Mouse (Mus musculus): ENCODE data around the gene Slc39a8.

Slc39a8 gene

GRCm38 (mm10) chr3:135825016-135825753 is at the start of gene Slc39a8:
Slc39a8 (plus strand) TSS chr3:135825279.
- peak; percentile 80 for DNase-seq (ENCODE audit: low read depth, low spot score)

- no peak for DNase-seq (ENCODE audit: low read depth, low spot score)
These were observed 40.0 kb upstream of the Slc39a8 start for GRCm38 (mm10) chr3:135785065-135785464.

GRCm38 (mm10) chr3:135796117-135796516 is 29.0 kb upstream of the Slc39a8 start:
- no peak for DNase-seq (ENCODE audit: low read depth, low spot score)

GRCm38 (mm10) chr3:135798241-135798640 is 26.8 kb upstream of the Slc39a8 start:
- no peak for DNase-seq (ENCODE audit: low read depth, low spot score)

- DNase-seq (ENCODE audit: low read depth, low spot score) = no peak
These were observed 26.4 kb upstream of the Slc39a8 start for GRCm38 (mm10) chr3:135798665-135799064.

GRCm38 (mm10) chr3:135814665-135815064 is 10.4 kb upstream of the Slc39a8 start:
- no peak for DNase-seq (ENCODE audit: low read depth, low spot score)

GRCm38 (mm10) chr3:135815973-135816727 is 8.9 kb upstream of the Slc39a8 start:
- no peak for DNase-seq (ENCODE audit: low read depth, low spot score)

- DNase-seq (ENCODE audit: low read depth, low spot score) = no peak
These were observed 8.0 kb upstream of the Slc39a8 start for GRCm38 (mm10) chr3:135817124-135817523.

GRCm38 (mm10) chr3:135824436-135824835 is 643 bp upstream of the Slc39a8 start:
- no peak for DNase-seq (ENCODE audit: low read depth, low spot score)

- DNase-seq (ENCODE audit: low read depth, low spot score) = peak; percentile 63
These were observed 940 bp downstream of the Slc39a8 start for GRCm38 (mm10) chr3:135825754-135826683.

GRCm38 (mm10) chr3:135826684-135827249 is 1.7 kb downstream of the Slc39a8 start:
- DNase-seq (ENCODE audit: low read depth, low spot score) = no peak

GRCm38 (mm10) chr3:135828000-135828399 is 2.9 kb downstream of the Slc39a8 start:
- no peak for DNase-seq (ENCODE audit: low read depth, low spot score)

GRCm38 (mm10) chr3:135832496-135832895 is 7.4 kb downstream of the Slc39a8 start:
- DNase-seq (ENCODE audit: low read depth, low spot score) = no peak

GRCm38 (mm10) chr3:135832907-135833306 is 7.8 kb downstream of the Slc39a8 start:
- DNase-seq (ENCODE audit: low read depth, low spot score) = no peak

GRCm38 (mm10) chr3:135834988-135835387 is 9.9 kb downstream of the Slc39a8 start:
- no peak for DNase-seq (ENCODE audit: low read depth, low spot score)

- no peak for DNase-seq (ENCODE audit: low read depth, low spot score)
These were observed 14.5 kb downstream of the Slc39a8 start for GRCm38 (mm10) chr3:135839535-135839934.

- DNase-seq (ENCODE audit: low read depth, low spot score) = no peak
These were observed 15.1 kb downstream of the Slc39a8 start for GRCm38 (mm10) chr3:135840185-135840584.

GRCm38 (mm10) chr3:135841716-135842511 is 16.8 kb downstream of the Slc39a8 start:
- DNase-seq (ENCODE audit: low read depth, low spot score) = no peak

- no peak for DNase-seq (ENCODE audit: low read depth, low spot score)
These were observed 18.1 kb downstream of the Slc39a8 start for GRCm38 (mm10) chr3:135843181-135843580.

GRCm38 (mm10) chr3:135843707-135844106 is 18.6 kb downstream of the Slc39a8 start:
- DNase-seq (ENCODE audit: low read depth, low spot score) = no peak

GRCm38 (mm10) chr3:135844835-135845234 is 19.8 kb downstream of the Slc39a8 start:
- DNase-seq (ENCODE audit: low read depth, low spot score) = no peak
